Mouse (Mus musculus): ENCODE results near the gene Slc35g3. TPM values are rescaled to one million over a fixed set of nuclear protein-coding genes. Genes with fewer than 3 reads are reported as not detected.

The Slc35g3 gene
- total RNA-seq, 2 experiments from 2014 or later = not detected

DNA sequence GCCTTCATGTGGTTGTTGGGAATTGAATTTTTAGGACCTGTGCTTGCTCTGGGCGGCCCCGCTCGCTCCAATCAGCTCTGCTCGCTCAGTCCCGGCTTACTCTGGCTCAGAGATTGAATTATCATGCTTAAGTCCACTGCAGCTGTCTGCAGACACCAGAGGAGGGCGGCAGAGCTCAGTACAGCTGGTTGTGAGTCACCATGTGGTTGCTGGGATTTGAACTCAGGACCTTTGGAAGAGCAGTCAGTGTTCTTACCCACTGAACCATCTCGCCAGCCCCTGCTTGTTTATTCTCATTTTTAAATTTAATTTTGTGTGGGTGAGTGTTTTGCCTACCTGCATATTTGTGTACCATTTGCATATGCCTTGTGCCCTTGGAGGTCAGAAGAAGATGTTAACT is 1.8 kb upstream of the Slc35g3 start:
- DNase-seq (ENCODE audit: extremely low spot score in 1 of 2, low spot score in 2 of 2) = no peak
- TF ChIP-seq CTCF (IDR thresholded peaks at IDR 0.05) = peak; percentile 27
- no peak overlapping the region for H3K4me3 ChIP-seq
- H3K27ac ChIP-seq = no peak overlapping the region
- intact Hi-C loops (cut with DNase I) = no loop called here

- H3K27ac ChIP-seq = no peak overlapping the region
These were observed 917 bp downstream of the Slc35g3 start for GRCm38 (mm10) chr11:69760901-69761200.

DNA sequence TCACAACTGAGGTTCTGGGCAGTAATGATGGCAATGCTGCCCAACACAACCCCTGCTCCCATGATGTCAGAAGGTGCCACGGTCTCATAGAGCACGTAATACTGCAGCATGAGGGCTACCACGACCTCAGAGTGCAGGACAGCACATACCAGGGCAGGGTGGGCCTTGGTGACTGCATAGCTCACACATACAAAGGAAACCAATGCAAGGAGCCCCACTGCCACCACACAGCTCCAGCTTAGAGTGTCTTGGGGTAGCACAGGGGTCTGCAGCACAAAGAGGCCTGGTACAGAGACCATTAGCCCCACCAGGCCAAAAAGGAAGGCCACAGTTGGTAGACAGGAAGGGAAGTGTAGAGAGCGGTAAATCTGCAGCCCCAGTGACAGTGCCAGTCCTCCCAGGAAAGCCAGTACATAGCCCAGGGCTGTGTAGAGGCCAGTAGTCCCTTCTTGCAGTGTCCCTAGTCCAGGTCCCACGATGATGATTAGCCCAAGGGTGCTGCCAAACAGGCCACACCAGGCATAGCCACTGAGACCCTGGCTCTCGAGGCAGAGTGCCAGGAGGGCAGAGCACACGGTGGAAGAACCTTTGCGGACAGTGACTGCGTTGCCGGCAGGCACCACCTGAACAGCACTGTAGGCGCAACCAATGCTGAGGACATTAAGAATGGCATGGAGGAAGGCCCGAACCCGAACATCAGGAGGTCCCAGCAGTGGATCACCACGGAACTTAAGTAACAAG is 1.4 kb downstream of the Slc35g3 start:
- Histone ChIP-seq H3K27ac (peak overlapping the region; percentile 99), H3K4me3 (no peak overlapping the region)
- TF ChIP-seq CTCF (IDR thresholded peaks at IDR 0.05) = no peak
- DNase-seq (ENCODE audit: extremely low spot score in 1 of 2, low spot score in 2 of 2) = no peak
- intact Hi-C loops (cut with DNase I) = no loop called here

More at GRCm38 (mm10) chr11:69760901-69761200, 917 bp downstream of the Slc35g3 start:
- intact Hi-C loops (cut with DNase I) = loop anchor here (1.0 kb wide), 1 partner anchor 75 kb away; no protein-coding TSS in a partner anchor
- TF ChIP-seq CTCF (IDR thresholded peaks at IDR 0.05) = no peak
- no peak for DNase-seq (ENCODE audit: extremely low spot score in 1 of 2, low spot score in 2 of 2)
- H3K4me3 ChIP-seq = no peak overlapping the region

DNA sequence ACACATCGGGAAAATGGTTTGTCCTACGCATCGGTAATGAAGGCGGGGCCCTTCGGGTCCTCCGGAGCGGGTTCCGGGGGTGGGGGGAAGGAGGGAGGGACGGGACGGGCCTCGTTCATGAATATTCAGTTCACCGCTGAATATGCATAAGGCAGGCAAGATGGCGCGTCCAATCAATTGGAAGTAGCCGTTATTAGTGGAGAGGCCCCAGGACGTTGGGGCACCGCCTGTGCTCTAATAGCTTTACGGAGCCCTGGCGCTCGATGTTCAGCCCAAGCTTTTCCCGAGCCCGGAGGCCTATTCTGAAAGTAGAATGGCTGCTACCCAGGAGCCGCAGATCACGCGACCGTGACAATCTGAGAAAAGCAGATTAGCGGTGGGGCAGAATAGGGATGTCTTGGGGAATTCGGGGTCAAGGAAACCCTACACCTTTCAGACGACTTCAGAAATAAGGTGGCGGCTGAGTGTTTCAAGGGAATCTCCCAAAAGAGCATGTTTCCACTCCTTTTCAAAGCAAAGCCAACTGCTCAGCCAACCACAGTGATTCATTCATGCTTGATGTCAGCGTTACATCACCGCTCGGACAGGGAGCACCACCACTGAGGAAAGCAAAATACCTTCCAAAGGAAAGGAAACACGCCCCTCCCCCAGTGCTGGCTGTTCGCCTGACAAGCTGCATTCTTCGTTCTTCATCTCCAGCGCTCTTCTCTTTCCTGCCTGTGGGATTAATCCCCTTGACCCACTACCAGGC is 2.6 kb downstream of the Slc35g3 start:
- Histone ChIP-seq H3K27ac (peak overlapping the region; percentile 99), H3K4me3 (peak overlapping the region; percentile 59)
- DNase-seq (ENCODE audit: extremely low spot score in 1 of 2, low spot score in 2 of 2) = peak; percentile 83 to 84
- intact Hi-C loops (cut with DNase I) = loop anchor here (1.0 to 5.0 kb wide), 6 partner anchors 44 to 222 kb away; partner anchors contain the start of genes Ctdnep1, Fxr2, Senp3 and Tmem95
- no peak for TF ChIP-seq CTCF (IDR thresholded peaks at IDR 0.05)

DNA sequence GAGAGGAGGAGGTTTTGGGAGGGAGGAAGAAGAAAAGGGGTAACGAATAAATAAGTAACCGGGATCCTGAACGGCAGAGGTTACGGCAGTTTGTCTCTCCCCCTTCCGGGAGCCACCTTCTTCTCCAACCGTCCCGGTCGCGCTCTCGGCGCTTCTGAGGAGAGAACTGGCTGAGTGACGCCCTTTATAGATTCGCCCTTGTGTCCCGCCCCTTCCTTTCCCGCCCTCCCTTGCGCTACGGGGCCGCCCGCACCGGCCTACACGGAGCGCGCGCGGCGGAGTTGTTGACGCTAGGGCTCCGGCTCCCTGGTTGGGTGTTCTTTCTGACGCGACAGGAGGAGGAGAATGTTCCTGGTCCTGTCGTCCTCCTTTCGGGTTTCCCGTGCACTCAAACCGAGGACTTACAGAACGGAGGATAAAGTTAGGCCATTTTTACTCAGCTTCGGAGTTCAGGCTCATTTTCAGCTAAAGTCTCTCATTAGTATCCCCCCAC is 3.2 kb downstream of the Slc35g3 start, which contains the start of gene Polr2a:
Gene Polr2a (minus strand): TSS at position 160 of the 493 bp plus-strand sequence.
- no peak for TF ChIP-seq CTCF (IDR thresholded peaks at IDR 0.05)
- intact Hi-C loops (cut with DNase I) = loop anchor here (1.0 to 5.0 kb wide), 5 partner anchors 44 to 126 kb away; partner anchors contain the start of genes Fxr2, Senp3 and Tmem95
- peak; percentile 97 for DNase-seq (ENCODE audit: extremely low spot score in 1 of 2, low spot score in 2 of 2)

GRCm38 (mm10) chr11:69758090-69758456 is 3.7 kb downstream of the Slc35g3 start:
- peak; percentile 98 to 99 for DNase-seq (ENCODE audit: extremely low spot score in 1 of 2, low spot score in 2 of 2)
- intact Hi-C loops (cut with DNase I) = loop anchor here (1.0 to 5.0 kb wide), 5 partner anchors 45 to 126 kb away; partner anchors contain the start of genes Fxr2, Senp3 and Tmem95
- peak overlapping the region; percentile 99 for H3K27ac ChIP-seq

More for the DNA sequence above, 3.2 kb downstream of the Slc35g3 start, which contains the start of gene Polr2a:
- peak within 1 kb of the TSS; percentile 99 for H3K27ac ChIP-seq
- peak within 1 kb of the TSS; percentile 59 for H3K4me3 ChIP-seq

DNA sequence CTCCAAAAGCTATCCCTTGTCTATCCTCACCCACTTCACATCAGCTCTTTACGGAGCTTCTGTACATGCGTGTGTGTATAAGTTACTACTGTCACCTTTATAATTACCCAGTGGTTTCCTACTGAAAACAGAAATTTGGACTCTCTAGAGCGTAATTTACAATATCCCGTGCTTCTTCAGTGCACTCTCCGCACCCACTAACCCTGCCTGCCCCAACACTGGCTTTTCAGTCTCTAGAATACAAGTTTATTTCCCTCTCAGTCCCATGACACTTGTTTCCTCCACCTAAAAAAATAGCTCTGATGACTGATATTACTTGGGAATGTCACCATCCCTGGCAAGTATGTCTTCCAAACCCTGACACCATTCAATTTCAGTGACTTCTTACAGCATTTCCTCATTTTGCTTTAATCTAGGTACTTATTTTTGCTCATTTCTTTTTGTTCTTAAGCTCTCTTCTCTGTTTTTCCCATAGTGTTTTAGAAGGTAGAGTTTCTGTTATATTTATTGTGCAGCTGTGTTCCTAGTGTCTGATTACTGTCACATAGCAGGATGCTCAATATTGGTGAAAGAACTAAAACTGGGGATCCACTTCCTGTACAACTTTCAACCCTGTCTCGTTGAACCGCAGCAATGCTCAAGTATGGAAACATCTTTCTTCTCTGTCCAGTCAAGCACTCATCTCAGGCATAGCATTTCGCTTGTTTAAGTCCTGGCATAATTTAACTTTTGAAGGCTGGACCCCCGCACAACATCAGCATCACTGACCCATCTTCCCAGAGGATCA is 4.3 kb downstream of the Slc35g3 start:
- intact Hi-C loops (cut with DNase I) = loop anchor here (1.0 to 5.0 kb wide), 5 partner anchors 45 to 125 kb away; partner anchors contain the start of genes Fxr2, Senp3 and Tmem95
- H3K27ac ChIP-seq = peak overlapping the region; percentile 29
- no peak for DNase-seq (ENCODE audit: extremely low spot score in 1 of 2, low spot score in 2 of 2)
- TF ChIP-seq CTCF (IDR thresholded peaks at IDR 0.05) = no peak
- H3K4me3 ChIP-seq = peak overlapping the region; percentile 59

More at GRCm38 (mm10) chr11:69758090-69758456, 3.7 kb downstream of the Slc35g3 start:
- TF ChIP-seq CTCF (IDR thresholded peaks at IDR 0.05) = no peak
- H3K4me3 ChIP-seq = peak overlapping the region; percentile 59

DNA sequence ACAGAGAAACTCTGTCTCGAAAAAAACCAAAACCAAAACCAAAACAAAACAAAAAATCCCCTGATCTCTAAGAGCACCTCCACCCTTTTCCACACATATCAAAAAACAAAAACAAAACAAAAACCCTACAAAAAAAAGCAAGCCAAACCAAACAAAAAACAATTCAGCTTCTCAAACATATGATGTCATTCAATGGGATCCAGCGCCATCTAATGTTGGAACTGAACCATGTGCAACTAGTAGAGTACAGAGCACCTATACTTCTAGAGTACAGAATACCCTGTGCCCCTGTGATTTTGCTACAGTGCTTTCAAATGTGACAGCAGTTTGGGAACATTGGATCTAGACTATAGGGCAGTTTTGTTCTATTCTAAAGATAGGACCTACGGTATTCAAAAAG is 7.1 kb downstream of the Slc35g3 start:
- H3K4me3 ChIP-seq = no peak overlapping the region
- peak; percentile 76 for TF ChIP-seq CTCF (IDR thresholded peaks at IDR 0.05)
- DNase-seq (ENCODE audit: extremely low spot score in 1 of 2, low spot score in 2 of 2) = no peak
- intact Hi-C loops (cut with DNase I) = loop anchor here (1.0 to 5.0 kb wide), 3 partner anchors 72 to 123 kb away; partner anchors contain the start of genes Fxr2, Senp3 and Tmem95
- H3K27ac ChIP-seq = 0 out of 2 replicates have a peak overlapping the region, but pooled peaks have one; percentile 45

DNA sequence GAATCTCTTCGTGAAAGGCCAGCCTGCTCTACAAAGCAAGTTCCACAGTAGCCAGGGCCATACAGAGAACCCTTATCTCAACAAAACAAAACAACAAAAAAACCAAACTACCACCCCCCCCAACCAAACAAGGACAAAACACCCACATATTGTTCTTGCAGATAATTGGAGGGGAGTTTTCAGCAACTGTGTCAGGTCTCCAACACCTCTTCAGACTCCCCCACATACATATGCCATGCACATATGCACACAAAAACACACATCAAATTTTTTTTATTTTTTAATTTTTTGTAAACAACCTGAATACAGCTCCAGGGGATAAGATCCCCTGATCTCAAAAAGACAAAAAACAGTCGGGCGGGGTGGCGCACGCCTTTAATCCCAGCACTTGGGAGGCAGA is 7.5 kb downstream of the Slc35g3 start:
- H3K4me3 ChIP-seq = no peak overlapping the region
- TF ChIP-seq CTCF (IDR thresholded peaks at IDR 0.05) = no peak
- intact Hi-C loops (cut with DNase I) = loop anchor here (1.0 kb wide), 1 partner anchor 72 kb away; the partner anchor contains the start of gene Senp3

DNA sequence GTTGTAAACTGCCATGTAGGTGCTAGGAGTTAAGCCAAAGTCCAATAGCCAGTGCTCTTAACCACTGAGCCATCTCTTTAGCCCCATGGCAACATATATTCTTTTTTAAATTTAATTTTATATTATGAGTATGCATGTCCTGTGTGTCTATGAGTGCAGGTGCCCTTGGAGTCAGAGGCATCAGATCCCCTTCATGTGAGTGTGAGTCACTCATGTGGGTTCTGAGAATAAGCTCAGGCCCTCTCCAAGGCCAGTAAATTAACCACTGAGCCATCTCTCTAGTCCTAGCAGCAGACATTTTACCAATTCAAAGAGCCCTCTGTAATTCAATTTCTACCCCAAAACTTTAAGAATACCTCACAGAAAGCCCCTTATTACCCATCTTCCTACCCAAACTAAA is 9.1 kb downstream of the Slc35g3 start:
- no peak for TF ChIP-seq CTCF (IDR thresholded peaks at IDR 0.05)
- H3K27ac ChIP-seq = no peak overlapping the region
- DNase-seq (ENCODE audit: extremely low spot score in 1 of 2, low spot score in 2 of 2) = no peak
- intact Hi-C loops (cut with DNase I) = no loop called here
- H3K4me3 ChIP-seq = no peak overlapping the region

More for the DNA sequence above, 7.5 kb downstream of the Slc35g3 start:
- DNase-seq (ENCODE audit: extremely low spot score in 1 of 2, low spot score in 2 of 2) = no peak
- 0 out of 2 replicates have a peak overlapping the region, but pooled peaks have one; percentile 45 for H3K27ac ChIP-seq

DNA sequence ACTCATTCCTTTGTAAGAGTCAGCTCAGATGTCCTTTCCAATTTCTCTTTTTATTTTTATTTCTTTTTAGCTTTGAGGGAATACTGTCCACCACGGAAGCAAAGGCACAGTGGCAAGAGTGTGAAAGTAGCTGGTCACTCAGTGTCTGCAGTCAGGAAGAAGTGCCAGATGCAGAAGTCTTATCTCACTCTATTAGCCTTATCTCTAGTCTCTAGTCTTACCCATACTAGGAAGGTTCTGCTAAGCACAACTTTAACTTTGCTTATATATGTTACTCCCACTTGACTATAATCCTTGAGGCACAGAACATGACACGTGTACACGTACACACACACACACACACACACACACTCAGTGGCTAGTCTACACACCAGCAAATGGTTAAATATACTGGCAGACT is 10.1 kb downstream of the Slc35g3 start:
- no peak for TF ChIP-seq CTCF (IDR thresholded peaks at IDR 0.05)
- intact Hi-C loops (cut with DNase I) = no loop called here
- no peak overlapping the region for H3K27ac ChIP-seq
- no peak for DNase-seq (ENCODE audit: extremely low spot score in 1 of 2, low spot score in 2 of 2)
- H3K4me3 ChIP-seq = no peak overlapping the region

All from left cerebral cortex, adult 2 months (tissue).